10 mouse cellular contexts compared by ENCODE assay signal in the genomic region with DNA sequence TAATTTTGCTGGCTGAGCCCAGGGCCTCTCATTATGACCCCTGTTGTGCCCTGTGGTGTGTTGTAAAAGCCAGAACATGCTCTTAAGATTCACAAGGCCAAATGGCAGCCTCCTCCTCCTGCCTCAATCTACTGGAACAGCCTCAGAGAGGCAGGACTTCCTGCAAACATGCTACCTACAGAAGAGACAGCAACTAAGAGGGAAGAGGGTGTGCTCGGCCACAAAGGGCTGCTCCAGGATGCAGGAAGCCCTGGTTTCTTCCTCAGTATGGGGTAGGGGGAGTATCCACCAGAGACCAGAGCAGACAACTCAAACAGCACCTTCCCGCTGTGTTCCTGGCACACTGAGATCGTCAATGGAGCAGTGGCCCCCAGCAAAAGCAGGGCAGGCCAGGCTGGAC. TPM values are rescaled to one million over a fixed set of nuclear protein-coding genes. Genes with fewer than 3 reads are reported as not detected.
A peak's percentile ranks its signal among the peaks of the same experiment; 100 is the strongest.
DNase-seq lines count a peak whose midpoint lies in the region; ATAC-seq and TF ChIP-seq lines count a peak whose summit lies in the region.
"Had no signal": no experiment of that assay in that cellular context is flagged by ENCODE, and none has a peak within 500 bp of the region (broad histone marks: within the 10 kb centered on the region; RNA-seq: fewer than 3 reads in every experiment).

No protein-coding gene starts in this region.

- no peak for TF ChIP-seq CTCF in kidney, postnatal 0 days (IDR thresholded peaks at IDR 0.05; ENCODE audit: low read depth)
- no peak for TF ChIP-seq CTCF in bone marrow, adult 2 months (IDR thresholded peaks at IDR 0.05; ENCODE audit: control insufficient read depth, insufficient read depth, low read length)
- no peak for TF ChIP-seq CTCF in liver, embryonic 14.5 days (IDR thresholded peaks at IDR 0.05; ENCODE audit: low read depth)

- 0 out of 2 replicates have a peak overlapping the region, but pooled peaks have one; percentile 1 for H3K9ac ChIP-seq in kidney, postnatal 0 days (ENCODE audit: low read depth, low read length)
- peak overlapping the region; percentile 52 for H3K9ac ChIP-seq in liver, embryonic 14.5 days (replicated peaks)

- no peaks in the 10 kb centered on the region for H3K27me3 ChIP-seq in kidney, postnatal 0 days (ENCODE audit: insufficient read depth, low read length)
- H3K27me3 ChIP-seq in liver, embryonic 14.5 days (ENCODE audit: control insufficient read depth, insufficient read depth, low read length): no peaks in the 10 kb centered on the region

- no peak overlapping the region for H3K4me2 ChIP-seq in kidney, postnatal 0 days (ENCODE audit: low read length)
- H3K4me2 ChIP-seq in liver, embryonic 14.5 days (ENCODE audit: low read depth): peak overlapping the region; percentile 58

- no peaks in the 10 kb centered on the region for H3K36me3 ChIP-seq in kidney, postnatal 0 days (ENCODE audit: insufficient read depth, low read length)
- H3K36me3 ChIP-seq in liver, embryonic 14.5 days (replicated peaks; ENCODE audit: control insufficient read depth, insufficient read depth, low read depth): peaks cover 52% of the 10 kb centered on the region

- H3K9me3 ChIP-seq in kidney, postnatal 0 days (replicated peaks; ENCODE audit: low read length): no peaks in the 10 kb centered on the region
- H3K9me3 ChIP-seq in liver, embryonic 14.5 days (ENCODE audit: control insufficient read depth, low read length): no peaks in the 10 kb centered on the region

- intact Hi-C loops in heart, postnatal 25 days (cut with DNase I): no loop called here

- WGBS in kidney, postnatal 0 days: 43% methylated on average over 3 of the region's 3 CpGs
- 3% methylated on average over 3 of the region's 3 CpGs for WGBS in bone marrow, adult 2 months
- 11% methylated on average over 3 of the region's 3 CpGs for WGBS in liver, embryonic 14.5 days (ENCODE audit: insufficient replicate concordance)

- H3K4me1 ChIP-seq in kidney, postnatal 0 days (replicated peaks; ENCODE audit: insufficient read depth, low read length): 0 out of 2 replicates have a peak, but pooled peaks cover 3% of the 10 kb centered on the region
- H3K4me1 ChIP-seq in bone marrow, adult 2 months (ENCODE audit: control insufficient read depth, insufficient read depth, low read length): peaks cover 3% of the 10 kb centered on the region; the same call in 1 of the 2 replicates
- peaks cover 52 to 59% of the 10 kb centered on the region in 2 experiments for H3K4me1 ChIP-seq in liver, embryonic 14.5 days (replicated peaks; ENCODE audit: control insufficient read depth in 2 of 2, insufficient read depth in 2 of 2, low read length in 1 of 2)

- H3K27ac ChIP-seq in kidney, postnatal 0 days: no peak overlapping the region
- H3K27ac ChIP-seq in bone marrow, adult 2 months (ENCODE audit: control insufficient read depth, insufficient read depth, low read depth, low read length, poor library complexity): peak overlapping the region; percentile 57
- H3K27ac ChIP-seq in liver, embryonic 14.5 days: peak overlapping the region; percentile 89

- no peak for TF ChIP-seq POLR2A in bone marrow, adult 2 months (IDR thresholded peaks at IDR 0.05; ENCODE audit: borderline replicate concordance, control insufficient read depth, low read depth, low read length)

- no peak for ATAC-seq in kidney, postnatal 0 days (replicated peaks; ENCODE audit: low FRiP score, low read depth)
- ATAC-seq in liver, embryonic 14.5 days (ENCODE audit: insufficient read depth): peak; percentile 0; the same call in 1 of the 2 replicates

- TF ChIP-seq EP300 in liver, embryonic 14.5 days (IDR thresholded peaks at IDR 0.05; ENCODE audit: low read depth): no peak

- no peak overlapping the region for H3K4me3 ChIP-seq in kidney, postnatal 0 days (replicated peaks; ENCODE audit: low read depth, low read length)
- H3K4me3 ChIP-seq in bone marrow, adult 2 months (replicated peaks; ENCODE audit: control insufficient read depth, low read depth, low read length): no peak overlapping the region
- peak overlapping the region in 1 of 2 experiments; percentile 9; a peak in 2 of 4 replicates for H3K4me3 ChIP-seq in liver, embryonic 14.5 days (ENCODE audit: insufficient read depth in 1 of 2, low read depth in 2 of 2, low read length in 2 of 2)

- peak; percentile 84 for DNase-seq in heart, adult 11 months
- no peak for DNase-seq in heart, postnatal 25 days (ENCODE audit: low spot score)
- DNase-seq in kidney, postnatal 0 days (ENCODE audit: low spot score): no peak
- no peak for DNase-seq in kidney, postnatal 14 days
- DNase-seq in liver, embryonic 14.5 days (ENCODE audit: low read depth in 3 of 3, low spot score in 3 of 3): no peak
- no peak for DNase-seq in embryo, embryonic 9.5 days (ENCODE audit: extremely low spot score)
- no peak for DNase-seq in urinary bladder, postnatal 4 days (ENCODE audit: low spot score in 2 of 2)
- DNase-seq: B cell, adult 2 months; midbrain, embryonic 14.5 days had no signal

RNA-seq across cellular contexts. Expression of a gene that starts 19.7 kb away (rescaled TPM):
- under 1 TPM; 0.59 to 0.62 TPM for total RNA-seq in heart, postnatal 25 days (2021)
- 3.3 and 4.0 TPM in 2 replicates for polyA plus RNA-seq in kidney, postnatal 0 days (2015; fragmentation: Nextera tagmentation; extraction: Ambion mirVana)
- 41.2 and 43.5 TPM in 2 replicates for polyA plus RNA-seq in bone marrow, adult 2 months (2011; ENCODE audit: insufficient read depth, insufficient read length, low replicate concordance, missing spikeins)
- 15.1 and 15.9 TPM in 2 replicates for polyA plus RNA-seq in liver, embryonic 14.5 days (2012; rRNA removed)
- 28.0 and 29.2 TPM in 2 replicates for polyA plus RNA-seq in liver, embryonic 14.5 days (2014; fragmentation: Nextera tagmentation; extraction: Ambion mirVana)
